Mouse (Mus musculus): ENCODE measurements around the gene Krtcap2.
A peak's percentile ranks its signal among the peaks of the same experiment; 100 is the strongest.

The Krtcap2 gene

GRCm38 (mm10) chr3:89226361-89226760 is 19.4 kb upstream of the Krtcap2 start:
- DNase-seq: no peak

- DNase-seq: peak; percentile 53
These were observed 18.9 kb upstream of the Krtcap2 start, which contains the start of gene Mtx1 for GRCm38 (mm10) chr3:89226900-89227299. Mtx1 (minus strand) TSS chr3:89227088.

GRCm38 (mm10) chr3:89227307-89228179 is 18.2 kb upstream of the Krtcap2 start:
- peak; percentile 92 for DNase-seq

- DNase-seq: peak; percentile 94
These were observed 17.6 kb upstream of the Krtcap2 start for GRCm38 (mm10) chr3:89228180-89228549.

- DNase-seq: peak; percentile 66
These were observed 16.9 kb upstream of the Krtcap2 start, which contains the start of gene Muc1 for GRCm38 (mm10) chr3:89228836-89229235. Muc1 (plus strand) TSS chr3:89229057.

GRCm38 (mm10) chr3:89229276-89229675 is 16.5 kb upstream of the Krtcap2 start:
- no peak for DNase-seq

- no peak for DNase-seq
These were observed 15.2 kb upstream of the Krtcap2 start for GRCm38 (mm10) chr3:89230561-89230960.

GRCm38 (mm10) chr3:89231345-89231744 is 14.4 kb upstream of the Krtcap2 start:
- no peak for DNase-seq

GRCm38 (mm10) chr3:89231772-89232275 is 13.9 kb upstream of the Krtcap2 start:
- DNase-seq: no peak

GRCm38 (mm10) chr3:89232614-89233013 is 13.2 kb upstream of the Krtcap2 start:
- DNase-seq: no peak

GRCm38 (mm10) chr3:89233562-89234110 is 12.1 kb upstream of the Krtcap2 start:
- DNase-seq: peak; percentile 47

- DNase-seq: no peak
These were observed 9.2 kb upstream of the Krtcap2 start for GRCm38 (mm10) chr3:89236516-89236915.

GRCm38 (mm10) chr3:89237682-89238081 is 8.1 kb upstream of the Krtcap2 start:
- DNase-seq: no peak

- no peak for DNase-seq
These were observed 7.3 kb upstream of the Krtcap2 start for GRCm38 (mm10) chr3:89238494-89238893.

GRCm38 (mm10) chr3:89242331-89242895 is 3.4 kb upstream of the Krtcap2 start:
- peak; percentile 77 for DNase-seq

- peak; percentile 70 for DNase-seq
These were observed 2.2 kb upstream of the Krtcap2 start for GRCm38 (mm10) chr3:89243609-89244008.

GRCm38 (mm10) chr3:89244158-89244981 is 1.4 kb upstream of the Krtcap2 start:
- peak; percentile 73 for DNase-seq

GRCm38 (mm10) chr3:89244982-89245687 is 631 bp upstream of the Krtcap2 start:
- DNase-seq: peak; percentile 66

GRCm38 (mm10) chr3:89246261-89247100 is 715 bp downstream of the Krtcap2 start, which contains the start of gene Trim46:
Trim46 (minus strand) TSS chr3:89246309.
- peak; percentile 93 for DNase-seq

GRCm38 (mm10) chr3:89247466-89247865 is 1.7 kb downstream of the Krtcap2 start:
- DNase-seq: no peak

All from kidney, postnatal 10 days (tissue).